Mouse (Mus musculus): Measurements from ENCODE around the gene Syt17. TPM values are rescaled to one million over a fixed set of nuclear protein-coding genes. Genes with fewer than 3 reads are reported as not detected.

Gene Syt17
- total and polyA plus RNA-seq, 3 experiments, result not detected

GRCm38 (mm10) chr7:118481047-118481810 lies 33.2 kb upstream of the Syt17 start:
- Histone ChIP-seq H3K36me3 (replicated peaks) (no peaks in the 10 kb centered on the region), H3K27me3 (ENCODE audit: insufficient read depth, low read length) (no peaks in the 10 kb centered on the region), H3K9me3 (replicated peaks) (no peaks in the 10 kb centered on the region), H3K4me1 (ENCODE audit: insufficient read depth, low read depth, low read length) (no peaks in the 10 kb centered on the region), H3K4me3 (ENCODE audit: low read depth, low read length) (no peak overlapping the region)
- TF ChIP-seq TAL1 (conservative IDR thresholded peaks at IDR 0.05; ENCODE audit: low read depth, low read length) (no peak), GATA1 (IDR thresholded peaks at IDR 0.05; ENCODE audit: borderline replicate concordance, low read length) (no peak), POLR2AphosphoS5 (IDR thresholded peaks at IDR 0.05; ENCODE audit: insufficient replicate concordance, low read depth, low read length) (no peak), CTCF (IDR thresholded peaks at IDR 0.05; ENCODE audit: low read depth, low read length) (no peak), GATA2 (IDR thresholded peaks at IDR 0.05; ENCODE audit: borderline replicate concordance, low read depth, low read length) (no peak)
- DNase-seq (ENCODE audit: low spot score), result no peak
- ATAC-seq (ENCODE audit: extremely low read depth, insufficient number of reproducible peaks, low FRiP score, poor library complexity, severe bottlenecking), result no peak

- TF ChIP-seq GATA1 (IDR thresholded peaks at IDR 0.05; ENCODE audit: borderline replicate concordance, low read length) (no peak), GATA2 (IDR thresholded peaks at IDR 0.05; ENCODE audit: borderline replicate concordance, low read depth, low read length) (no peak), TAL1 (conservative IDR thresholded peaks at IDR 0.05; ENCODE audit: low read depth, low read length) (no peak), POLR2AphosphoS5 (IDR thresholded peaks at IDR 0.05; ENCODE audit: insufficient replicate concordance, low read depth, low read length) (no peak), CTCF (IDR thresholded peaks at IDR 0.05; ENCODE audit: low read depth, low read length) (no peak)
- Histone ChIP-seq H3K9me3 (replicated peaks) (no peaks in the 10 kb centered on the region), H3K4me1 (ENCODE audit: insufficient read depth, low read depth, low read length) (no peaks in the 10 kb centered on the region), H3K36me3 (replicated peaks) (no peaks in the 10 kb centered on the region), H3K27me3 (ENCODE audit: insufficient read depth, low read length) (no peaks in the 10 kb centered on the region), H3K4me3 (ENCODE audit: low read depth, low read length) (no peak overlapping the region)
- ATAC-seq (ENCODE audit: extremely low read depth, insufficient number of reproducible peaks, low FRiP score, poor library complexity, severe bottlenecking), result no peak
- no peak for DNase-seq (ENCODE audit: low spot score)
Observed at GRCm38 (mm10) chr7:118480160-118480709, 32.2 kb upstream of the Syt17 start.

GRCm38 (mm10) chr7:118478835-118479312 lies 30.9 kb upstream of the Syt17 start:
- Histone ChIP-seq H3K36me3 (replicated peaks) (no peaks in the 10 kb centered on the region), H3K9me3 (replicated peaks) (no peaks in the 10 kb centered on the region), H3K4me1 (ENCODE audit: insufficient read depth, low read depth, low read length) (no peaks in the 10 kb centered on the region), H3K27me3 (ENCODE audit: insufficient read depth, low read length) (no peaks in the 10 kb centered on the region), H3K4me3 (ENCODE audit: low read depth, low read length) (no peak overlapping the region)
- no peak for ATAC-seq (ENCODE audit: extremely low read depth, insufficient number of reproducible peaks, low FRiP score, poor library complexity, severe bottlenecking)
- no peak for DNase-seq (ENCODE audit: low spot score)
- TF ChIP-seq CTCF (IDR thresholded peaks at IDR 0.05; ENCODE audit: low read depth, low read length), result no peak

- ATAC-seq (ENCODE audit: extremely low read depth, insufficient number of reproducible peaks, low FRiP score, poor library complexity, severe bottlenecking) (no peak), DNase-seq (ENCODE audit: low spot score) (no peak)
- no peaks in the 10 kb centered on the region for H3K36me3 ChIP-seq (replicated peaks)
- H3K9me3 ChIP-seq (replicated peaks), result no peaks in the 10 kb centered on the region
- H3K4me1 ChIP-seq (ENCODE audit: insufficient read depth, low read depth, low read length), result no peaks in the 10 kb centered on the region
- H3K4me3 ChIP-seq (ENCODE audit: low read depth, low read length), result no peak overlapping the region
- H3K27me3 ChIP-seq (ENCODE audit: insufficient read depth, low read length), result no peaks in the 10 kb centered on the region
- TF ChIP-seq GATA2 (IDR thresholded peaks at IDR 0.05; ENCODE audit: borderline replicate concordance, low read depth, low read length) (no peak), POLR2AphosphoS5 (IDR thresholded peaks at IDR 0.05; ENCODE audit: insufficient replicate concordance, low read depth, low read length) (no peak), GATA1 (IDR thresholded peaks at IDR 0.05; ENCODE audit: borderline replicate concordance, low read length) (no peak), CTCF (IDR thresholded peaks at IDR 0.05; ENCODE audit: low read depth, low read length) (no peak), TAL1 (conservative IDR thresholded peaks at IDR 0.05; ENCODE audit: low read depth, low read length) (no peak)
Observed at GRCm38 (mm10) chr7:118476428-118476827, 28.4 kb upstream of the Syt17 start.

GRCm38 (mm10) chr7:118475008-118475705 lies 27.1 kb upstream of the Syt17 start:
- ATAC-seq (ENCODE audit: extremely low read depth, insufficient number of reproducible peaks, low FRiP score, poor library complexity, severe bottlenecking), result no peak
- no peaks in the 10 kb centered on the region for H3K27me3 ChIP-seq (ENCODE audit: insufficient read depth, low read length)
- TF ChIP-seq POLR2AphosphoS5 (IDR thresholded peaks at IDR 0.05; ENCODE audit: insufficient replicate concordance, low read depth, low read length) (no peak), GATA1 (IDR thresholded peaks at IDR 0.05; ENCODE audit: borderline replicate concordance, low read length) (no peak), TAL1 (conservative IDR thresholded peaks at IDR 0.05; ENCODE audit: low read depth, low read length) (no peak), CTCF (IDR thresholded peaks at IDR 0.05; ENCODE audit: low read depth, low read length) (no peak), GATA2 (IDR thresholded peaks at IDR 0.05; ENCODE audit: borderline replicate concordance, low read depth, low read length) (no peak)
- H3K36me3 ChIP-seq (replicated peaks), result no peaks in the 10 kb centered on the region
- no peak overlapping the region for H3K4me3 ChIP-seq (ENCODE audit: low read depth, low read length)
- H3K9me3 ChIP-seq (replicated peaks), result no peaks in the 10 kb centered on the region
- H3K4me1 ChIP-seq (ENCODE audit: insufficient read depth, low read depth, low read length), result no peaks in the 10 kb centered on the region
- DNase-seq (ENCODE audit: low spot score), result no peak

GRCm38 (mm10) chr7:118472886-118473285 lies 24.9 kb upstream of the Syt17 start:
- H3K36me3 ChIP-seq (replicated peaks), result no peaks in the 10 kb centered on the region
- H3K4me1 ChIP-seq (ENCODE audit: insufficient read depth, low read depth, low read length), result no peaks in the 10 kb centered on the region
- no peak for TF ChIP-seq GATA1 (IDR thresholded peaks at IDR 0.05; ENCODE audit: borderline replicate concordance, low read length)
- TF ChIP-seq GATA2 (IDR thresholded peaks at IDR 0.05; ENCODE audit: borderline replicate concordance, low read depth, low read length), result no peak
- TF ChIP-seq CTCF (IDR thresholded peaks at IDR 0.05; ENCODE audit: low read depth, low read length), result no peak
- no peak for TF ChIP-seq TAL1 (conservative IDR thresholded peaks at IDR 0.05; ENCODE audit: low read depth, low read length)
- TF ChIP-seq POLR2AphosphoS5 (IDR thresholded peaks at IDR 0.05; ENCODE audit: insufficient replicate concordance, low read depth, low read length), result no peak
- ATAC-seq (ENCODE audit: extremely low read depth, insufficient number of reproducible peaks, low FRiP score, poor library complexity, severe bottlenecking) (no peak), DNase-seq (ENCODE audit: low spot score) (no peak)
- no peaks in the 10 kb centered on the region for H3K27me3 ChIP-seq (ENCODE audit: insufficient read depth, low read length)
- H3K4me3 ChIP-seq (ENCODE audit: low read depth, low read length), result no peak overlapping the region
- no peaks in the 10 kb centered on the region for H3K9me3 ChIP-seq (replicated peaks)

Measured in G1E (cell line).